Comparison of ENCODE assay signal across 10 mouse cellular contexts in the genomic region with DNA sequence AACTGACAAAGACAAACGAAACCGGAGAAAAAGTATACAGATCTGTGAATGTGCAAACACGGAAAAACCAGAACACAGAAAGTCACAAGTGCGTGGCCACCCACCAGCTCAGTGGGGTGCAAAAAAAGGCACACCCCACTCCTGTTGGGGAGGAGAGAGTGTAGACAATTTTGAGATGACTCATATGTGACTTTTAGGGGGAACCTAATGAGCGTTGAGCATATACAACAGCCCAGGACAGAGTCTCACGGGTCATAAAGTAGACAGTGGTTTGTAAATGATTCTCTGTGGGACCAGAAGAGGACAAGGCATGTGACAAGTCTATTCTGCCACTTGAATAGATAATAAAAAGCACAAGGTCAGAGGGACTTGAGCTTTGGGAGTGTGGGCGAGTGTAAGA. TPM values are rescaled to one million over a fixed set of nuclear protein-coding genes. Genes with fewer than 3 reads are reported as not detected.
DNase-seq lines count a peak whose midpoint lies in the region; ATAC-seq and TF ChIP-seq lines count a peak whose summit lies in the region.
"Had no signal": no experiment of that assay in that cellular context is flagged by ENCODE, and none has a peak within 500 bp of the region (broad histone marks: within the 10 kb centered on the region; RNA-seq: fewer than 3 reads in every experiment).

No protein-coding gene starts in this region.

- no peak for TF ChIP-seq CTCF in lung, postnatal 0 days (IDR thresholded peaks at IDR 0.05)
- TF ChIP-seq CTCF in liver, postnatal 0 days (IDR thresholded peaks at IDR 0.05; ENCODE audit: low read depth) = no peak
- no peak for TF ChIP-seq CTCF in stomach, postnatal 0 days (IDR thresholded peaks at IDR 0.05; ENCODE audit: low read depth)

- H3K9ac ChIP-seq in lung, postnatal 0 days (replicated peaks; ENCODE audit: low read depth) = no peak overlapping the region
- H3K9ac ChIP-seq in hindbrain, embryonic 11.5 days (ENCODE audit: low read depth, low read length) = no peak overlapping the region
- 0 out of 2 replicates have a peak overlapping the region, but pooled peaks have one; percentile 11 for H3K9ac ChIP-seq in liver, postnatal 0 days (replicated peaks)
- no peak overlapping the region for H3K9ac ChIP-seq in stomach, postnatal 0 days (ENCODE audit: low read length)

- no peaks in the 10 kb centered on the region for H3K4me1 ChIP-seq in lung, postnatal 0 days (ENCODE audit: insufficient read depth, low read depth, low read length)
- peaks cover 10% of the 10 kb centered on the region for H3K4me1 ChIP-seq in hindbrain, embryonic 11.5 days (replicated peaks; ENCODE audit: control insufficient read depth, insufficient read depth, low read length)
- peaks cover 9% of the 10 kb centered on the region for H3K4me1 ChIP-seq in liver, postnatal 0 days (ENCODE audit: insufficient read depth)
- H3K4me1 ChIP-seq in stomach, postnatal 0 days (replicated peaks; ENCODE audit: control insufficient read depth, insufficient read depth) = peaks cover 5% of the 10 kb centered on the region; the same call in 1 of the 2 replicates

- H3K9me3 ChIP-seq in lung, postnatal 0 days (ENCODE audit: low read length) = no peaks in the 10 kb centered on the region
- no peaks in the 10 kb centered on the region for H3K9me3 ChIP-seq in hindbrain, embryonic 11.5 days (ENCODE audit: control insufficient read depth, low read length)
- H3K9me3 ChIP-seq in liver, postnatal 0 days (ENCODE audit: low read length) = no peaks in the 10 kb centered on the region
- no peaks in the 10 kb centered on the region for H3K9me3 ChIP-seq in stomach, postnatal 0 days (ENCODE audit: control insufficient read depth, low read length)

- no peak for ATAC-seq in lung, postnatal 0 days
- peak; percentile 43; the same call in 1 of the 2 replicates for ATAC-seq in hindbrain, embryonic 11.5 days (ENCODE audit: low FRiP score)
- peak; percentile 44 for ATAC-seq in liver, postnatal 0 days
- peak; percentile 33; the same call in 1 of the 2 replicates for ATAC-seq in stomach, postnatal 0 days (ENCODE audit: low FRiP score, low TSS enrichment)

- no peaks in the 10 kb centered on the region for H3K36me3 ChIP-seq in lung, postnatal 0 days (ENCODE audit: insufficient read depth, low read length)
- no peaks in the 10 kb centered on the region for H3K36me3 ChIP-seq in hindbrain, embryonic 11.5 days (ENCODE audit: control insufficient read depth, insufficient read depth, low read length)
- H3K36me3 ChIP-seq in liver, postnatal 0 days (replicated peaks; ENCODE audit: insufficient read depth, low read length) = no peaks in the 10 kb centered on the region
- H3K36me3 ChIP-seq in stomach, postnatal 0 days (ENCODE audit: control insufficient read depth, insufficient read depth, low read length) = no peaks in the 10 kb centered on the region

- no peak for TF ChIP-seq EP300 in lung, postnatal 0 days (IDR thresholded peaks at IDR 0.05)
- TF ChIP-seq EP300 in liver, postnatal 0 days (IDR thresholded peaks at IDR 0.05; ENCODE audit: low read depth) = no peak
- TF ChIP-seq EP300 in stomach, postnatal 0 days (optimal IDR thresholded peaks at IDR 0.05) = no peak

- WGBS in lung, postnatal 0 days = 5% methylated on average over 7 of the region's 7 CpGs
- 17% methylated on average over 7 of the region's 7 CpGs for WGBS in hindbrain, embryonic 11.5 days
- 22% methylated on average over 7 of the region's 7 CpGs for WGBS in liver, postnatal 0 days (ENCODE audit: insufficient replicate concordance)
- WGBS in stomach, postnatal 0 days = 8% methylated on average over 7 of the region's 7 CpGs

- no peak overlapping the region for H3K4me3 ChIP-seq in lung, postnatal 0 days (ENCODE audit: low read depth, low read length)
- H3K4me3 ChIP-seq in hindbrain, embryonic 11.5 days (ENCODE audit: low read depth, low read length) = no peak overlapping the region
- H3K4me3 ChIP-seq in liver, postnatal 0 days (ENCODE audit: low read depth, low read length) = peak overlapping the region; percentile 10; the same call in 1 of the 2 replicates
- H3K4me3 ChIP-seq in stomach, postnatal 0 days (ENCODE audit: low read depth, low read length) = no peak overlapping the region

- no peak for DNase-seq in lung, postnatal 0 days (ENCODE audit: low spot score)
- DNase-seq in lung, postnatal 10 days = no peak
- no peak for DNase-seq in hindbrain, embryonic 11.5 days (ENCODE audit: low spot score)
- DNase-seq in liver, postnatal 0 days = no peak
- DNase-seq in stomach, postnatal 0 days (ENCODE audit: low spot score) = no peak
- DNase-seq in cerebellum, adult 11-12 months = no peak
- DNase-seq in kidney, postnatal 14 days = no peak
- DNase-seq in urinary bladder, adult 2 months (ENCODE audit: low spot score) = no peak
- DNase-seq: spleen, adult 18-20 months had no signal

- no peak overlapping the region for H3K27ac ChIP-seq in lung, postnatal 0 days (ENCODE audit: low read length)
- peak overlapping the region; percentile 25; the same call in 1 of the 2 replicates for H3K27ac ChIP-seq in hindbrain, embryonic 11.5 days (ENCODE audit: low read depth, low read length)
- H3K27ac ChIP-seq in liver, postnatal 0 days (ENCODE audit: low read depth) = peak overlapping the region; percentile 64
- no peak overlapping the region for H3K27ac ChIP-seq in stomach, postnatal 0 days (replicated peaks)

- H3K4me2 ChIP-seq in lung, postnatal 0 days (replicated peaks; ENCODE audit: low read depth, low read length) = peak overlapping the region; percentile 6; the same call in 1 of the 2 replicates
- H3K4me2 ChIP-seq in hindbrain, embryonic 11.5 days (replicated peaks; ENCODE audit: low read depth, low read length) = peak overlapping the region; percentile 28
- peak overlapping the region; percentile 47; the same call in 1 of the 2 replicates for H3K4me2 ChIP-seq in liver, postnatal 0 days (ENCODE audit: low read depth, low read length)
- peak overlapping the region; percentile 20; the same call in 1 of the 2 replicates for H3K4me2 ChIP-seq in stomach, postnatal 0 days (replicated peaks; ENCODE audit: low read depth)

- no peaks in the 10 kb centered on the region for H3K27me3 ChIP-seq in lung, postnatal 0 days (replicated peaks; ENCODE audit: insufficient read depth, low read length)
- H3K27me3 ChIP-seq in hindbrain, embryonic 11.5 days (ENCODE audit: control insufficient read depth, insufficient read depth, low read length) = no peaks in the 10 kb centered on the region
- no peaks in the 10 kb centered on the region for H3K27me3 ChIP-seq in liver, postnatal 0 days (ENCODE audit: insufficient read depth, low read length)
- no peaks in the 10 kb centered on the region for H3K27me3 ChIP-seq in stomach, postnatal 0 days (ENCODE audit: control insufficient read depth, insufficient read depth, low read length)

RNA-seq across cellular contexts. Expression of gene 4933407L21Rik, which starts 4.9 kb away (rescaled TPM):
- polyA plus RNA-seq in lung, postnatal 0 days (2015; fragmentation: Nextera tagmentation; extraction: Ambion mirVana) = 0.11 and 0.30 TPM in 2 replicates
- polyA plus RNA-seq in hindbrain, embryonic 11.5 days (2014; fragmentation: Nextera tagmentation; extraction: Ambion mirVana) = 0.46 and 0.60 TPM in 2 replicates
- 0.11 TPM in 1 of 2 replicates, not detected in the other for polyA plus RNA-seq in liver, postnatal 0 days (2015; fragmentation: Nextera tagmentation; extraction: Ambion mirVana)
- 0.16 and 0.18 TPM in 2 replicates for polyA plus RNA-seq in stomach, postnatal 0 days (2015; fragmentation: Nextera tagmentation; extraction: Ambion mirVana)
- 0.08 and 0.41 TPM in 2 replicates for polyA plus RNA-seq in urinary bladder, adult 2 months (2012; rRNA removed)
- polyA plus RNA-seq: embryonic facial prominence, embryonic 11.5 days had no signal

RNA-seq across cellular contexts. Expression of gene Gpr55, which starts 27.6 kb away (rescaled TPM):
- 0.14 and 0.26 TPM in 2 replicates for polyA plus RNA-seq in lung, postnatal 0 days (2015; fragmentation: Nextera tagmentation; extraction: Ambion mirVana)
- 0.08 TPM in 1 of 2 replicates, not detected in the other for polyA plus RNA-seq in hindbrain, embryonic 11.5 days (2014; fragmentation: Nextera tagmentation; extraction: Ambion mirVana)
- polyA plus RNA-seq in liver, postnatal 0 days (2015; fragmentation: Nextera tagmentation; extraction: Ambion mirVana) = 0.12 and 0.20 TPM in 2 replicates
- polyA plus RNA-seq in stomach, postnatal 0 days (2015; fragmentation: Nextera tagmentation; extraction: Ambion mirVana) = 0.08 and 0.16 TPM in 2 replicates
- polyA plus RNA-seq in urinary bladder, adult 2 months (2012; rRNA removed) = 0.06 and 0.08 TPM in 2 replicates
- polyA plus RNA-seq: embryonic facial prominence, embryonic 11.5 days had no signal

RNA-seq across cellular contexts. Expression of gene Itm2c, which starts 39.1 kb away (rescaled TPM):
- polyA plus RNA-seq in lung, postnatal 0 days (2015; fragmentation: Nextera tagmentation; extraction: Ambion mirVana) = 221 and 244 TPM in 2 replicates
- 85.7 and 86.1 TPM in 2 replicates for polyA plus RNA-seq in hindbrain, embryonic 11.5 days (2014; fragmentation: Nextera tagmentation; extraction: Ambion mirVana)
- 52.1 and 56.7 TPM in 2 replicates for polyA plus RNA-seq in liver, postnatal 0 days (2015; fragmentation: Nextera tagmentation; extraction: Ambion mirVana)
- 134 and 147 TPM in 2 replicates for polyA plus RNA-seq in stomach, postnatal 0 days (2015; fragmentation: Nextera tagmentation; extraction: Ambion mirVana)
- polyA plus RNA-seq in urinary bladder, adult 2 months (2012; rRNA removed) = 160 and 190 TPM in 2 replicates

Comparison
In these comparisons a context has a peak if more than half of its experiments do, and no peak if none do; other contexts are left out.
1. H3K27ac ChIP-seq: peak in hindbrain, embryonic 11.5 days (single experiment) and liver, postnatal 0 days (single experiment); none in lung, postnatal 0 days (single experiment) and stomach, postnatal 0 days (single experiment).
2. Peak in every context shown above with its lines, with median percentiles within 50 percentile points of each other: H3K4me2 ChIP-seq.